Mouse (Mus musculus): Measurements from ENCODE around the gene Sf3a2. TPM values are rescaled to one million over a fixed set of nuclear protein-coding genes. Genes with fewer than 3 reads are reported as not detected.
"Not testable (repeated sequence)": the region's sequence is repeated elsewhere in the genome, so short reads cannot be mapped to it uniquely, and the experiment has no call there.

The Sf3a2 gene
- total and polyA plus RNA-seq, 2 experiments from 2014 or later, result 20.4 to 66.4 TPM

DNA sequence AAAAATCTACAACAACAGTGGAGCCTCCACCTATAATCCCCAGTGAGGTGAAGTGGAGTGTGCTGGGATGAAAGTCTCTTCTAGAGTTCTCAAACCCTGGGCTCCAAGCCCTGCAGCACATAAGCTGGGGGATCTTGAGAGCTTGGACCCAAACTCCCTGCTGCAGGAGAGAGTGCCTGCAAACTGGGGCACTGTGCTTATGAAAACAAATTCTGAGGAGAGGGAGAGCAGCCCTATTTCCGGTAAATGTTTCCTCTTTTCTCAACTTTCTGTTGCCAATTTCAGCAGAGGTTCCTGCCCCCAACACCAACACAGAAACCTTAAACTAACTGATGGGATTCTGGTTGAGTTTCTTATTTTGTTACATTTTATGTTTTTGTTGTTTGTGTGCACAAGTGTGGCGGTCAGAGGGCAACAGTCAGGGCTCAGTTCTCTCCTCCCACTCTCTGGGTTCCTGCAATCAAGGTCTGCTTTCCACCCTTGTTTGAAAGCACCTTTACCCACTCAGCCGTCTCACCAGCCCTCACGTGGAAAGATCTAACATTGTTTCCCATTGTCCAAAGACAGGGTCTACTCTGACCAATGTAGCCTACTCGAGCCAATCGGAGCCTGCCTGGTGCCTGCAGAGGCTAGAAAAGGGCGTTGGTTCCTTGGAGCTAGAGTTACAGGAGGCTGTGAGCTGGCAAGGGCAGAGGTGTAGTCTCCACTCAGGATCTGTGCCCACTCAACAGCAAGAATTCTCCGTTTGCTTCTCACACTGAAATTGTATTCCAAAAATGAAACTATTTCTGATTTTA is 26.0 kb downstream of the Sf3a2 start:
- DNase-seq (no peak), ATAC-seq (no peak)
- peaks cover under 1% of the 10 kb centered on the region; the same call in 1 of the 2 replicates for H3K36me3 ChIP-seq (ENCODE audit: insufficient read depth)
- H3K9ac ChIP-seq, result no peak overlapping the region
- H3K9me3 ChIP-seq (ENCODE audit: low read length), result no peaks in the 10 kb centered on the region
- no peak for TF ChIP-seq CTCF (IDR thresholded peaks at IDR 0.05; ENCODE audit: low read depth)
- no peak overlapping the region for H3K4me2 ChIP-seq (ENCODE audit: low read depth)
- no peak overlapping the region for H3K27ac ChIP-seq (ENCODE audit: low read depth, low read length)
- H3K4me1 ChIP-seq (ENCODE audit: insufficient read depth), result no peaks in the 10 kb centered on the region
- H3K27me3 ChIP-seq (ENCODE audit: insufficient read depth, low read length), result no peaks in the 10 kb centered on the region
- H3K4me3 ChIP-seq (ENCODE audit: low read depth, low read length), result no peak overlapping the region
- 66% methylated on average over 8 of the region's 8 CpGs for WGBS

DNA sequence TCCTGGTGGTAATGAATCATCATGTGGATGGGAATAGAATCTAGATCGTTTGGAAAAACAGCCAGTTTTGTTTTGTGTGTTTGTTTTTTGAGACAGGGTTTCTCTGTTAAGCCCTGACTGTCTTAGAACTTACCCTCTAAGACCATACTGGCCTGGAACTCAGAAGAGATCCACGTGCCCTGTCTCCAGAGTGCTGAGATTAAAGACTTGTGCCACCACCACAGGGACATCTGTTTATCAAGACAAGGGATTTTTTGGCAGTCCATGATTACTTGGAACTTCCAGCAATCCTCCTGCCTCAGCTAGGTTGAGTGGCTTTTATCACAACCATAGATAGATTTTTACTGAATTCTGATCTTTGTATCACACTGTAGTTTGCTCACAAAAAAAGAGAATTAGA is 26.8 kb downstream of the Sf3a2 start:
- Histone ChIP-seq H3K36me3 (ENCODE audit: insufficient read depth) (peaks cover 9% of the 10 kb centered on the region), H3K27me3 (ENCODE audit: insufficient read depth, low read length) (no peaks in the 10 kb centered on the region), H3K4me3 (ENCODE audit: low read depth, low read length) (no peak overlapping the region), H3K27ac (ENCODE audit: low read depth, low read length) (no peak overlapping the region), H3K9me3 (ENCODE audit: low read length) (no peaks in the 10 kb centered on the region), H3K9ac (no peak overlapping the region), H3K4me2 (ENCODE audit: low read depth) (no peak overlapping the region), H3K4me1 (ENCODE audit: insufficient read depth) (no peaks in the 10 kb centered on the region)
- TF ChIP-seq CTCF (IDR thresholded peaks at IDR 0.05; ENCODE audit: low read depth), result no peak
- no peak for ATAC-seq
- DNase-seq, result no peak
- 74% methylated on average over 2 of the region's 2 CpGs for WGBS

- Histone ChIP-seq H3K4me3 (ENCODE audit: low read depth, low read length) (peak within 1 kb of the TSS; percentile 83), H3K9me3 (ENCODE audit: low read length) (no peaks in the 10 kb centered on the region), H3K27me3 (ENCODE audit: insufficient read depth, low read length) (no peaks in the 10 kb centered on the region), H3K4me1 (ENCODE audit: insufficient read depth) (no peaks in the 10 kb centered on the region), H3K9ac (peak within 1 kb of the TSS; percentile 88), H3K27ac (ENCODE audit: low read depth, low read length) (peak within 1 kb of the TSS; percentile 89), H3K4me2 (ENCODE audit: low read depth) (peak within 1 kb of the TSS; percentile 63), H3K36me3 (ENCODE audit: insufficient read depth) (peaks cover 21% of the 10 kb centered on the region)
- TF ChIP-seq CTCF (IDR thresholded peaks at IDR 0.05; ENCODE audit: low read depth), result peak; percentile 24; the same call in 1 of the 2 replicates
- WGBS, result 2% methylated on average over 80 of the region's 82 CpGs
- peak; percentile 100 for DNase-seq
- ATAC-seq, result peak; percentile 98
Measured at GRCm38 (mm10) chr10:80826151-80827062, 28.4 kb downstream of the Sf3a2 start, which contains the start of gene Oaz1. Gene Oaz1, plus strand, starts transcription at chr10:80826656.

GRCm38 (mm10) chr10:80827063-80827869 is 29.3 kb downstream of the Sf3a2 start:
- 8% methylated on average over 27 of the region's 29 CpGs for WGBS
- Histone ChIP-seq H3K9me3 (ENCODE audit: low read length) (no peaks in the 10 kb centered on the region), H3K4me2 (ENCODE audit: low read depth) (peak overlapping the region; percentile 60), H3K27ac (ENCODE audit: low read depth, low read length) (peak overlapping the region; percentile 89), H3K9ac (peak overlapping the region; percentile 88), H3K27me3 (ENCODE audit: insufficient read depth, low read length) (no peaks in the 10 kb centered on the region), H3K36me3 (ENCODE audit: insufficient read depth) (peaks cover 21% of the 10 kb centered on the region), H3K4me3 (ENCODE audit: low read depth, low read length) (peak overlapping the region; percentile 83), H3K4me1 (ENCODE audit: insufficient read depth) (no peaks in the 10 kb centered on the region)
- no peak for TF ChIP-seq CTCF (IDR thresholded peaks at IDR 0.05; ENCODE audit: low read depth)
- no peak for ATAC-seq
- DNase-seq, result no peak

GRCm38 (mm10) chr10:80827870-80828420 is 29.9 kb downstream of the Sf3a2 start:
- TF ChIP-seq CTCF (IDR thresholded peaks at IDR 0.05; ENCODE audit: low read depth), result no peak
- no peak for ATAC-seq
- H3K27ac ChIP-seq (ENCODE audit: low read depth, low read length), result no peak overlapping the region
- H3K4me2 ChIP-seq (ENCODE audit: low read depth), result peak overlapping the region; percentile 60
- peak overlapping the region; percentile 88 for H3K9ac ChIP-seq
- H3K9me3 ChIP-seq (ENCODE audit: low read length), result no peaks in the 10 kb centered on the region
- WGBS, result 71% methylated on average over 10 of the region's 10 CpGs
- peaks cover 21% of the 10 kb centered on the region for H3K36me3 ChIP-seq (ENCODE audit: insufficient read depth)
- no peaks in the 10 kb centered on the region for H3K27me3 ChIP-seq (ENCODE audit: insufficient read depth, low read length)
- H3K4me3 ChIP-seq (ENCODE audit: low read depth, low read length), result peak overlapping the region; percentile 83
- no peak for DNase-seq
- H3K4me1 ChIP-seq (ENCODE audit: insufficient read depth), result no peaks in the 10 kb centered on the region

- Histone ChIP-seq H3K36me3 (ENCODE audit: insufficient read depth) (peaks cover 24% of the 10 kb centered on the region), H3K4me2 (ENCODE audit: low read depth) (peak overlapping the region; percentile 60)
- H3K27me3 ChIP-seq (ENCODE audit: insufficient read depth, low read length); H3K27ac ChIP-seq (ENCODE audit: low read depth, low read length); DNase-seq; H3K9me3 ChIP-seq (ENCODE audit: low read length); H3K4me3 ChIP-seq (ENCODE audit: low read depth, low read length); ATAC-seq; H3K4me1 ChIP-seq (ENCODE audit: insufficient read depth); H3K9ac ChIP-seq: not testable (repeated sequence)
- 78% methylated on average over 7 of the region's 9 CpGs for WGBS
Measured at GRCm38 (mm10) chr10:80828587-80828986, 30.6 kb downstream of the Sf3a2 start.
